9 mouse cellular contexts compared by ENCODE assay signal in genomic region chr3:95651033-95651373, GRCm38 (mm10). TPM values are rescaled to one million over a fixed set of nuclear protein-coding genes. Genes with fewer than 3 reads are reported as not detected.
DNase-seq lines count a peak whose midpoint lies in the region; ATAC-seq and TF ChIP-seq lines count a peak whose summit lies in the region.
"Had no signal": no experiment of that assay in that cellular context is flagged by ENCODE, and none has a peak within 500 bp of the region (broad histone marks: within the 10 kb centered on the region; RNA-seq: fewer than 3 reads in every experiment).

No protein-coding gene starts in this region.

- TF ChIP-seq CTCF in heart, postnatal 0 days (IDR thresholded peaks at IDR 0.05; ENCODE audit: low read depth): no peak
- no peak for TF ChIP-seq CTCF in thymus, adult 2 months (IDR thresholded peaks at IDR 0.05; ENCODE audit: borderline replicate concordance, control insufficient read depth, extremely low read depth, insufficient read depth, low read length, poor library complexity)

- peak overlapping the region; percentile 90 for H3K27ac ChIP-seq in heart, postnatal 0 days (ENCODE audit: low read depth)
- peak overlapping the region; percentile 52; the same call in 1 of the 2 replicates for H3K27ac ChIP-seq in thymus, adult 2 months (ENCODE audit: control insufficient read depth, insufficient read depth, low read length)
- H3K27ac ChIP-seq in liver, embryonic 13.5 days: peak overlapping the region; percentile 31
- H3K27ac ChIP-seq in forebrain, embryonic 13.5 days: no peak overlapping the region
- H3K27ac ChIP-seq: hindbrain, embryonic 15.5 days had no signal

- no peak overlapping the region for H3K4me2 ChIP-seq in heart, postnatal 0 days (ENCODE audit: low read depth, low read length)
- H3K4me2 ChIP-seq in liver, embryonic 13.5 days: no peak overlapping the region
- no peak overlapping the region for H3K4me2 ChIP-seq in forebrain, embryonic 13.5 days
- H3K4me2 ChIP-seq: hindbrain, embryonic 15.5 days had no signal

- no peak for DNase-seq in heart, postnatal 0 days (ENCODE audit: low spot score)
- DNase-seq in heart, adult 8-10 months (ENCODE audit: low spot score): no peak
- no peak for DNase-seq in thymus, adult 2 months
- DNase-seq in thymus, postnatal 25 days: no peak
- no peak for DNase-seq in liver, embryonic 13.5 days
- no peak for DNase-seq in urinary bladder, postnatal 14 days (ENCODE audit: low spot score)

- ATAC-seq in heart, postnatal 0 days (ENCODE audit: insufficient read depth, low read depth): no peak
- ATAC-seq in liver, embryonic 13.5 days (ENCODE audit: low read depth): no peak
- ATAC-seq in CD4-positive, CD25-positive, alpha-beta regulatory T cell, adult 4 months: no peak
- no peak for ATAC-seq in forebrain, embryonic 13.5 days

- WGBS in heart, postnatal 0 days: 76% methylated on average over 3 of the region's 3 CpGs
- WGBS in thymus, adult 2 months: 91% methylated on average over 3 of the region's 3 CpGs
- WGBS in liver, embryonic 13.5 days (ENCODE audit: insufficient replicate concordance): 73% methylated on average over 3 of the region's 3 CpGs
- whole genome bisulfite sequencing in forebrain, embryonic 13.5 days: 93% methylated on average over 3 of the region's 3 CpGs

- no peaks in the 10 kb centered on the region for H3K27me3 ChIP-seq in heart, postnatal 0 days (ENCODE audit: control insufficient read depth, insufficient read depth, low read length)
- no peaks in the 10 kb centered on the region for H3K27me3 ChIP-seq in thymus, adult 2 months (ENCODE audit: control insufficient read depth, insufficient read depth, low read length)
- no peaks in the 10 kb centered on the region for H3K27me3 ChIP-seq in liver, embryonic 13.5 days
- H3K27me3 ChIP-seq in forebrain, embryonic 13.5 days: no peaks in the 10 kb centered on the region
- H3K27me3 ChIP-seq: hindbrain, embryonic 15.5 days had no signal

- no peak for TF ChIP-seq EP300 in heart, postnatal 0 days (IDR thresholded peaks at IDR 0.05; ENCODE audit: low read depth)

- no peak for TF ChIP-seq POLR2A in thymus, adult 2 months (IDR thresholded peaks at IDR 0.05; ENCODE audit: control insufficient read depth, extremely low read depth, insufficient read depth, low read length, poor library complexity)

- H3K9ac ChIP-seq in heart, postnatal 0 days (replicated peaks; ENCODE audit: low read depth, low read length): 0 out of 2 replicates have a peak overlapping the region, but pooled peaks have one; percentile 32
- H3K9ac ChIP-seq in liver, embryonic 13.5 days: no peak overlapping the region
- H3K9ac ChIP-seq in forebrain, embryonic 13.5 days: no peak overlapping the region
- H3K9ac ChIP-seq: hindbrain, embryonic 15.5 days had no signal

- H3K4me1 ChIP-seq in heart, postnatal 0 days (ENCODE audit: control insufficient read depth, insufficient read depth): peaks cover 21% of the 10 kb centered on the region
- peaks cover 13% of the 10 kb centered on the region for H3K4me1 ChIP-seq in thymus, adult 2 months (replicated peaks; ENCODE audit: control insufficient read depth, insufficient read depth, low read length)
- H3K4me1 ChIP-seq in liver, embryonic 13.5 days (replicated peaks): peaks cover 52% of the 10 kb centered on the region
- H3K4me1 ChIP-seq in forebrain, embryonic 13.5 days: no peaks in the 10 kb centered on the region

- no peaks in the 10 kb centered on the region for H3K36me3 ChIP-seq in heart, postnatal 0 days (replicated peaks; ENCODE audit: control insufficient read depth, insufficient read depth, low read length)
- H3K36me3 ChIP-seq in thymus, adult 2 months (ENCODE audit: control insufficient read depth, insufficient read depth, low read length): no peaks in the 10 kb centered on the region
- no peaks in the 10 kb centered on the region for H3K36me3 ChIP-seq in liver, embryonic 13.5 days
- no peaks in the 10 kb centered on the region for H3K36me3 ChIP-seq in forebrain, embryonic 13.5 days (ENCODE audit: poor library complexity, severe bottlenecking)
- H3K36me3 ChIP-seq: hindbrain, embryonic 15.5 days had no signal

- H3K4me3 ChIP-seq in heart, postnatal 0 days (ENCODE audit: low read depth, low read length): no peak overlapping the region
- H3K4me3 ChIP-seq in thymus, adult 2 months (ENCODE audit: control insufficient read depth, insufficient read depth, low read length): no peak overlapping the region
- no peak overlapping the region for H3K4me3 ChIP-seq in liver, embryonic 13.5 days (replicated peaks)
- H3K4me3 ChIP-seq in forebrain, embryonic 13.5 days: no peak overlapping the region
- H3K4me3 ChIP-seq: hindbrain, embryonic 15.5 days had no signal

- no peaks in the 10 kb centered on the region for H3K9me3 ChIP-seq in heart, postnatal 0 days (replicated peaks; ENCODE audit: control insufficient read depth, low read length)
- no peaks in the 10 kb centered on the region for H3K9me3 ChIP-seq in liver, embryonic 13.5 days (replicated peaks)
- no peaks in the 10 kb centered on the region for H3K9me3 ChIP-seq in forebrain, embryonic 13.5 days (replicated peaks)
- H3K9me3 ChIP-seq: hindbrain, embryonic 15.5 days had no signal

RNA-seq across cellular contexts. Expression of gene Mcl1, which starts 7.6 kb away (rescaled TPM):
- 213 and 278 TPM in 2 replicates for total RNA-seq in heart, postnatal 0 days (2014; rRNA removed; ENCODE audit: low replicate concordance)
- polyA plus RNA-seq in heart, postnatal 0 days (2015; fragmentation: Nextera tagmentation; extraction: Ambion mirVana): 50.1 and 51.9 TPM in 2 replicates
- 100 to 1,000 TPM; 123 to 159 (median 134) TPM for total RNA-seq in heart, adult 8-10 months (2022)
- 145 and 198 TPM in 2 replicates for polyA plus RNA-seq in thymus, adult 2 months (2012; rRNA removed)
- 31.8 and 33.3 TPM in 2 replicates for polyA plus RNA-seq in liver, embryonic 13.5 days (2015; fragmentation: Nextera tagmentation; extraction: Ambion mirVana)
- 10 to 100 TPM; 61.0 to 96.6 TPM for polyA plus RNA-seq in CD4-positive, CD25-positive, alpha-beta regulatory T cell, adult 4 months (2017; shearing (Covaris generic))
- 40.3 and 44.0 TPM in 2 replicates for polyA plus RNA-seq in forebrain, embryonic 13.5 days (2015; fragmentation: Nextera tagmentation; extraction: Ambion mirVana)

RNA-seq across cellular contexts. Expression of gene Ensa, which starts 26.2 kb away (rescaled TPM):
- total RNA-seq in heart, postnatal 0 days (2014; rRNA removed; ENCODE audit: low replicate concordance): 43.3 and 49.6 TPM in 2 replicates
- polyA plus RNA-seq in heart, postnatal 0 days (2015; fragmentation: Nextera tagmentation; extraction: Ambion mirVana): 38.5 and 40.6 TPM in 2 replicates
- 10 to 100 TPM; 77.2 to 84.9 (median 80.6) TPM for total RNA-seq in heart, adult 8-10 months (2022)
- polyA plus RNA-seq in thymus, adult 2 months (2012; rRNA removed): 17.1 and 18.3 TPM in 2 replicates
- 33.4 and 36.8 TPM in 2 replicates for polyA plus RNA-seq in liver, embryonic 13.5 days (2015; fragmentation: Nextera tagmentation; extraction: Ambion mirVana)
- 10 to 100 TPM; 81.6 to 97.8 TPM for polyA plus RNA-seq in CD4-positive, CD25-positive, alpha-beta regulatory T cell, adult 4 months (2017; shearing (Covaris generic))
- 98.1 and 108 TPM in 2 replicates for polyA plus RNA-seq in forebrain, embryonic 13.5 days (2015; fragmentation: Nextera tagmentation; extraction: Ambion mirVana)

RNA-seq across cellular contexts. Expression of gene Adamtsl4, which starts 36.7 kb away (rescaled TPM):
- total RNA-seq in heart, postnatal 0 days (2014; rRNA removed; ENCODE audit: low replicate concordance): 20.2 and 23.8 TPM in 2 replicates
- 7.5 and 11.2 TPM in 2 replicates for polyA plus RNA-seq in heart, postnatal 0 days (2015; fragmentation: Nextera tagmentation; extraction: Ambion mirVana)
- total RNA-seq in heart, adult 8-10 months (2022): 10 to 100 TPM; 35.5 to 60.3 (median 45.4) TPM
- 3.1 and 4.1 TPM in 2 replicates for polyA plus RNA-seq in thymus, adult 2 months (2012; rRNA removed)
- 0.37 and 0.83 TPM in 2 replicates for polyA plus RNA-seq in liver, embryonic 13.5 days (2015; fragmentation: Nextera tagmentation; extraction: Ambion mirVana)
- 1 to 10 TPM; 2.3 to 5.2 TPM for polyA plus RNA-seq in CD4-positive, CD25-positive, alpha-beta regulatory T cell, adult 4 months (2017; shearing (Covaris generic))
- 0.53 and 0.80 TPM in 2 replicates for polyA plus RNA-seq in forebrain, embryonic 13.5 days (2015; fragmentation: Nextera tagmentation; extraction: Ambion mirVana)
